Mouse (Mus musculus) heart, postnatal 0 days (tissue): ENCODE data around the gene Pappa2. TPM values are rescaled to one million over a fixed set of nuclear protein-coding genes. Genes with fewer than 3 reads are reported as not detected.

Experiments used
- ATAC-seq: fragments of 200-750 bp; cut with Nextera tagmentation; 2 replicates; pipeline ENCODE4 v1.8.0; 2017; ENCODE audit warnings: low read depth, moderate number of reproducible peaks, moderate library complexity; ENCODE audit not compliant: insufficient read depth
- DNase-seq: peaks from one replicate; pipeline ENCODE4 v3.0.0-alpha.2; 2016; ENCODE audit warnings: low spot score
- H3K27ac ChIP-seq: fragments of 300-500 bp; sonication (generic); 2 replicates; pipeline ENCODE4 v1.5.1; 2014; ENCODE audit warnings: low read depth, mild to moderate bottlenecking
- H3K27me3 ChIP-seq: fragments of 300-500 bp; sonication (generic); 2 replicates; pipeline ENCODE4 v1.6.1; 2014; ENCODE audit warnings: low read length, mixed read lengths; ENCODE audit not compliant: control insufficient read depth, insufficient read depth
- H3K36me3 ChIP-seq: fragments of 300-500 bp; sonication (generic); replicated peaks from 2 replicates; pipeline ENCODE4 v1.6.1; 2014; ENCODE audit warnings: low read length, mixed read lengths; ENCODE audit not compliant: control insufficient read depth, insufficient read depth
- H3K4me1 ChIP-seq: fragments of 300-500 bp; sonication (generic); 2 replicates; pipeline ENCODE4 v1.6.1; 2014; ENCODE audit warnings: antibody characterized with exemption; ENCODE audit not compliant: control insufficient read depth, insufficient read depth
- H3K4me2 ChIP-seq: fragments of 300-500 bp; sonication (generic); 2 replicates; pipeline ENCODE4 v1.6.1; 2014; ENCODE audit warnings: low read depth, mild to moderate bottlenecking, low read length, moderate library complexity
- H3K4me3 ChIP-seq: fragments of 300-500 bp; sonication (generic); 2 replicates; pipeline ENCODE4 v1.5.1; 2014; ENCODE audit warnings: low read depth, low read length
- H3K9ac ChIP-seq: fragments of 300-500 bp; sonication (generic); replicated peaks from 2 replicates; pipeline ENCODE4 v1.6.1; 2014; ENCODE audit warnings: low read depth, low read length, mixed read lengths
- H3K9me3 ChIP-seq: fragments of 300-500 bp; sonication (generic); replicated peaks from 2 replicates; pipeline ENCODE4 v1.6.1; 2016; ENCODE audit warnings: low read length; ENCODE audit not compliant: control insufficient read depth
- CTCF ChIP-seq: IDR thresholded peaks from 2 replicates; pipeline ENCODE4 v1.5.1; 2016; ENCODE audit warnings: antibody characterized with exemption, control low read depth, low read depth
- EP300 ChIP-seq: IDR thresholded peaks from 2 replicates; pipeline ENCODE4 v1.6.1; 2016; ENCODE audit warnings: antibody characterized with exemption, low read depth
- WGBS: fragments of 180-500 bp; shearing (Covaris S2); extraction: QIAGEN DNeasy Blood & Tissue Kit; methylation state at CpG from one replicate; pipeline ENCODE4 v1.1.7; 2014; 5-methylcytosine and 5-hydroxymethylcytosine counted together
- polyA plus RNA-seq: library from polyadenylated mRNA; unstranded; fragments of >200 nt; fragmentation: Nextera tagmentation; extraction: Ambion mirVana; gene quantifications from 2 replicates; pipeline ENCODE4 v1.2.1, GENCODE M21; 2015
- total RNA-seq: library from RNA; depleted of rRNA; stranded (reverse); fragments of >200 nt; gene quantifications from 2 replicates; pipeline ENCODE4 v1.2.3, GENCODE M21; 2014; ENCODE audit warnings: low replicate concordance

Gene Pappa2
- total and polyA plus RNA-seq, 2 experiments from 2014 or later, result 0.08 to 0.16 TPM

DNA sequence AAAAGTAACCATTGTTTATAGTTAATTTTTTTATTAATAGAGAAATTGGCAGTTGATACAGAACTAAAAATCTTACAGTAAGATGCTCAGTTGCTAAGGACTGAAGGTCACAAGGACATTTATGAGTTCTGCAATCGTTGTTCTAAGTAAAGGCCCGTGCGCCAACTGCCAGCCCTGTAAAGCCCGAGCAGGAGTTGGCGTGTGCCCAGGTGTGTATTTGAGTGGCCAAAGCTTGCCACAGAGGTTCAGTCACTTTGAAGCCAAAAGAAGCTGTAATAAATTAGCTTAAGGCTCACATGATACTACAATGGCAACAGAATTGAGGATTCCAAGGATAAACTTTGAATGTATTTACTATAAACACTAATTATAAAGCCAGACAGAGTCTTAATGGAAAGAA is 204.8 kb downstream of the Pappa2 start:
- 65% methylated on average over 5 of the region's 5 CpGs for WGBS
- no peaks in the 10 kb centered on the region for H3K36me3 ChIP-seq
- H3K9ac ChIP-seq, result no peak overlapping the region
- DNase-seq, result no peak
- H3K4me2 ChIP-seq, result no peak overlapping the region
- no peaks in the 10 kb centered on the region for H3K4me1 ChIP-seq
- no peak for ATAC-seq
- H3K27me3 ChIP-seq, result no peaks in the 10 kb centered on the region
- TF ChIP-seq EP300, result no peak
- no peak for TF ChIP-seq CTCF
- H3K9me3 ChIP-seq, result no peaks in the 10 kb centered on the region
- no peak overlapping the region for H3K27ac ChIP-seq
- H3K4me3 ChIP-seq, result no peak overlapping the region

DNA sequence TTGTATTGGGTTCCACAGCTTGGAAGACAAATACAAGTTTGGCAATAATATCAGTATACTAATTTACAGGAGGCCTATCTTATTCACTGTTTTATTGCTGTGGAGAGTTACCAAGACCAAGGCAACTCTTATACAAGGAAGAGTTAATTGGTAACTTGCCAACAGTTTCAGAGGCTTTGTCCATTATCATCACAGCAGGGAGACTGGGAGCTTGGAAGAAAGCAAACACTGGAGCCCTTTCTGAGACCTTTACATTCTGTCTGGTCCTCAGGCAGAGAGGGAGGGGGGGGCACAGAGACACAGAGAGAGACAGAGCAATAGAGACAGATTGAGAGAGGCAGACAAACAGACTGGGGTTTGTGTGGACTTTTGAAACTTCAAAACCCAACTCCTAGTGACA is 207.2 kb downstream of the Pappa2 start:
- H3K36me3 ChIP-seq, result no peaks in the 10 kb centered on the region
- H3K27ac ChIP-seq, result no peak overlapping the region
- DNase-seq, result no peak
- H3K4me1 ChIP-seq, result no peaks in the 10 kb centered on the region
- ATAC-seq, result no peak
- H3K9me3 ChIP-seq, result no peaks in the 10 kb centered on the region
- no peak for TF ChIP-seq CTCF
- no peak for TF ChIP-seq EP300
- H3K27me3 ChIP-seq, result no peaks in the 10 kb centered on the region
- no peak overlapping the region for H3K9ac ChIP-seq
- no peak overlapping the region for H3K4me2 ChIP-seq
- H3K4me3 ChIP-seq, result no peak overlapping the region

DNA sequence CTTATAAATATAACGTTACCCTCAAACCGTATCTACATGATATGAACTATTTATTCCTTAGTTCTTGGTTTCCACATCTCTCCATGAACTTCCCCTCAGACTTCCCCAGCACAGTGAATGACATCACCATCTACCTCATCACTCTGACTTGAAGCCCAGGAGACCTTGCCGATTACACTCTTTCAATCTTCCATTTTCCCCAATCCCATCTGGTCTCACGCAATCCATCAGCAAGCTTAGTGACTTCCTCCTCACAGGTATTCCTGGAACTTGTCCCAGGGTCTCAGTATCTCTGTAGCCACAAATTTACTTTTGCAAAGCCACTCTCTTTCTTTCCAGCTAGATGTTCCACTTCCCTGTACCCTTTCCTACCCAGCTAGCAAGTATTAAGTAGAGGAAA is 209.5 kb downstream of the Pappa2 start:
- no peak for ATAC-seq
- Histone ChIP-seq H3K36me3 (no peaks in the 10 kb centered on the region), H3K4me1 (0 out of 2 replicates have a peak, but pooled peaks cover 7% of the 10 kb centered on the region), H3K9ac (no peak overlapping the region), H3K4me3 (no peak overlapping the region), H3K4me2 (no peak overlapping the region), H3K27me3 (no peaks in the 10 kb centered on the region), H3K9me3 (no peaks in the 10 kb centered on the region), H3K27ac (no peak overlapping the region)
- no peak for DNase-seq
- TF ChIP-seq CTCF, result no peak
- no peak for TF ChIP-seq EP300
- 71% methylated on average over 4 of the region's 4 CpGs for WGBS

DNA sequence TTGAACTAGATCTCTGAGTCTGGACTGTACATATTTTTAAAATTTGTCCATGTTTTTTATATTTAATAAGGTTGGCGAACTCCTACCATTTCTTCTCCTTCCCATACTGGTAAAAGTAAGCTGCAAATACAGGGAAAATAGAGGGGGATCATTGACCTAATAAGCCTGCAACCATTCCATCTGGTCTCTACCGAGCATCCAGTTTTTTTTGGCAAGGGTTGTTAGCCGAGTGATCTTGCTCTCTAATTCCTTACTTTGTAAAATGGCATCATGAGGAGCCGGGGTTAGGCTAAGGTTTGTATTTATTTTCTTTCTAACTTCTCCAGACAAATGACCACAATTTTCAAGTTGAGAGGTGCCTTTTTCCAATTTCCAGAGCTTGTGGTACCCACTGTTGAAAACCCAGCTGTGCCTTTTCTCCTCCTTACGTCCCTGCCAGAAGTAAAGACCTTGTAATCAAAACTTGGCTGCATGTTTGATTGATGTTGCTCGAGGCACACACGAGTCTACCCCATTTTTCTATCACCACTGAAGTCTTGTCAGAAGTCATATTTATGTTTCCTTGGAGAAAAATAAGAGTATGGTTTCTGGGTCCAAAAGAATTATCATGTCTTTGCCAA is 210.1 kb downstream of the Pappa2 start:
- DNase-seq (no peak), ATAC-seq (no peak)
- H3K9ac ChIP-seq, result no peak overlapping the region
- WGBS, result 67% methylated on average over 7 of the region's 7 CpGs
- H3K4me2 ChIP-seq, result no peak overlapping the region
- H3K27me3 ChIP-seq, result no peaks in the 10 kb centered on the region
- TF ChIP-seq EP300 (no peak), CTCF (no peak)
- no peaks in the 10 kb centered on the region for H3K36me3 ChIP-seq
- no peak overlapping the region for H3K27ac ChIP-seq
- H3K4me1 ChIP-seq, result 0 out of 2 replicates have a peak, but pooled peaks cover 7% of the 10 kb centered on the region
- no peaks in the 10 kb centered on the region for H3K9me3 ChIP-seq
- H3K4me3 ChIP-seq, result no peak overlapping the region

DNA sequence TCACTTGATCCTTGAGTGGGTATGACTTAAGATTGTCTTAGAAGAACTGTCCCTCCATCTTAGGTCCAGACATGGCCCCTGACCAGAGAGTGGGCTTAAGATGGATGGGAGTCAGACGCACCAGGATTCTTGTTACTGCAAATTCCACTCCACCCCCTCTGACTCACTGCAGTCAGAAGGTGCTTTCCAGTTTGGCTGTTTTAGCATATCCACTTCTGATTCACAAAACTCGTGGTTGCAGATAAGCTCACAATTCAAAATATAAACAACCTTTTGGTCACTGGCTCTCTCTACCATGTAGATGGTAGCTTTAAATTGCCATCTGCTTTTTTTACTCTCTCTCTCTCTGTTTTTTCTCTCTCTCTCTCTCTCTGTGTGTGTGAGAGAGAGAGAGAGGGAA is 214.4 kb downstream of the Pappa2 start:
- ATAC-seq, result no peak
- no peak for TF ChIP-seq CTCF
- no peak for TF ChIP-seq EP300
- no peak overlapping the region for H3K9ac ChIP-seq
- WGBS, result 28% methylated on average over 2 of the region's 2 CpGs
- H3K4me3 ChIP-seq, result no peak overlapping the region
- no peak for DNase-seq
- 0 out of 2 replicates have a peak, but pooled peaks cover 7% of the 10 kb centered on the region for H3K4me1 ChIP-seq
- no peaks in the 10 kb centered on the region for H3K36me3 ChIP-seq
- no peak overlapping the region for H3K27ac ChIP-seq
- H3K4me2 ChIP-seq, result no peak overlapping the region
- no peaks in the 10 kb centered on the region for H3K9me3 ChIP-seq
- H3K27me3 ChIP-seq, result no peaks in the 10 kb centered on the region

DNA sequence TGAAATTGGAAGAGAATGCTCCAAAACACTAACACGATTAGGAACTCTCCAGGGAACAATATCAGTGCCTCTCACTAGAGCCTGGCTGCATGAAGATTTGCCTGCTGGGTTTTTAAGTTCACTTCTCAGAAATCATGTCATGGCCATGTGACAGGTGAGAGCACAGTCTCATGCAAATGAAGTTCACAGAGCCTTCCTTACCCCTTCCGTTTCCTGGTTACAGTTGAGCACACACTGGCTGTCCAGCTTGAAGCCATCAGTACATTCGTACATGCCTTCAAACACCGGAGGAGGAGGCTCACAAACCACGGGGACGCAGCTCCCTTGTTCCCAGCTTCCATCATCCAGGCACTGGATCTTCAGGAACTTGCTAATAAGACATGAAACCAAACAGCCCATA is 215.6 kb downstream of the Pappa2 start:
- Histone ChIP-seq H3K4me1 (0 out of 2 replicates have a peak, but pooled peaks cover 7% of the 10 kb centered on the region), H3K36me3 (no peaks in the 10 kb centered on the region), H3K4me3 (no peak overlapping the region), H3K9me3 (no peaks in the 10 kb centered on the region), H3K27me3 (no peaks in the 10 kb centered on the region), H3K27ac (no peak overlapping the region), H3K9ac (no peak overlapping the region), H3K4me2 (no peak overlapping the region)
- TF ChIP-seq CTCF (no peak), EP300 (no peak)
- no peak for ATAC-seq
- no peak for DNase-seq
- WGBS, result 61% methylated on average over 6 of the region's 6 CpGs
